Mouse (Mus musculus): ENCODE measurements around the gene Spp2. TPM values are rescaled to one million over a fixed set of nuclear protein-coding genes. Genes with fewer than 3 reads are reported as not detected.

Spp2 gene
- polyA plus RNA-seq, 1 experiment from 2014 or later = 0.09 TPM

DNA sequence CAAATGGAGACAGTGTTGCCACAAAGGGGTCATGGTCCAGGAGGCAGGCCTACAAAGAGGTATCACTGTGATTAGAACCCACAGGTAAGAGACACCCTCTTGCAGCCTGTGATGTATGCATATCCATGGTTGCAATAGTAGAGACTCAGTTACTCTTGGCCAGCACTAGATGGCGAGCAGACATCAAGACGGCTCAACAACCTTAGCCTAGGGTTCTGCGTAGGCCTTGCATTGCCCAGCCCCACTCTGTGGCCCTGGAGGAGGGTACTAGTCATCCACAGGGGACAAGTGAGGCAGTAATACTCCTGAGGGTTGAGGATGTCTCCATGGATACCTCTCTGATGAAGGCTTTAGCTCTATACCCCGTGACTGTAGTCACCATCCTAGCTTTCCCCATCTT lies 59.0 kb downstream of the Spp2 start:
- peak; percentile 77 for TF ChIP-seq CTCF (IDR thresholded peaks at IDR 0.05)
- ATAC-seq = peak; percentile 44
- CTCF ChIA-PET = interaction anchor here (1.0 to 3.6 kb wide), 6 partner anchors 9 to 277 kb away, joined by 3 to 13 read pairs (median 4); no protein-coding TSS in a partner anchor
- no peaks in the 10 kb centered on the region for H3K27me3 ChIP-seq
- POLR2A ChIA-PET = interaction anchor here (0.5 to 1.3 kb wide), 2 partner anchors 8 to 231 kb away, joined by 4 to 6 read pairs; no protein-coding TSS in a partner anchor
- no peak for DNase-seq (ENCODE audit: low read depth, low spot score)
- in situ Hi-C loops (cut with MboI; ENCODE audit: low pct_unique_long_range_greater_than_20kb) = loop anchor here (5.0 kb wide), 1 partner anchor 237 kb away; the partner anchor contains the start of gene Arl4c

GRCm38 (mm10) chr1:88466325-88467064 lies 59.7 kb downstream of the Spp2 start:
- ChIA-PET POLR2A (no interaction called here), CTCF (interaction anchor here (1.9 to 3.6 kb wide), 2 partner anchors 94 to 239 kb away, joined by 4 to 13 read pairs; no protein-coding TSS in a partner anchor)
- ATAC-seq = no peak
- TF ChIP-seq CTCF (IDR thresholded peaks at IDR 0.05) = no peak
- in situ Hi-C loops (cut with MboI; ENCODE audit: low pct_unique_long_range_greater_than_20kb) = loop anchor here (5.0 kb wide), 1 partner anchor 236 kb away; the partner anchor contains the start of gene Arl4c
- no peak for DNase-seq (ENCODE audit: low read depth, low spot score)
- H3K27me3 ChIP-seq = no peaks in the 10 kb centered on the region

- DNase-seq (ENCODE audit: low read depth, low spot score) (no peak), ATAC-seq (no peak)
- no peak for TF ChIP-seq CTCF (IDR thresholded peaks at IDR 0.05)
- POLR2A ChIA-PET = no interaction called here
- in situ Hi-C loops (cut with MboI; ENCODE audit: low pct_unique_long_range_greater_than_20kb) = loop anchor here (5.0 kb wide), 1 partner anchor 234 kb away; the partner anchor contains the start of gene Arl4c
- CTCF ChIA-PET = interaction anchor here (1.3 kb wide), 1 partner anchor 94 kb away, joined by 3 read pairs; no protein-coding TSS in a partner anchor
- H3K27me3 ChIP-seq = no peaks in the 10 kb centered on the region
These were observed 61.1 kb downstream of the Spp2 start for GRCm38 (mm10) chr1:88467866-88468265.

GRCm38 (mm10) chr1:88468335-88468734 lies 61.6 kb downstream of the Spp2 start:
- in situ Hi-C loops (cut with MboI; ENCODE audit: low pct_unique_long_range_greater_than_20kb) = loop anchor here (5.0 kb wide), 1 partner anchor 234 kb away; the partner anchor contains the start of gene Arl4c
- ChIA-PET CTCF (interaction anchor here (1.2 to 1.3 kb wide), 3 partner anchors 12 to 213 kb away, joined by 3 read pairs; no protein-coding TSS in a partner anchor), POLR2A (interaction anchor here (1.1 kb wide), 1 partner anchor 234 kb away, joined by 3 read pairs; the partner anchor contains the start of gene Arl4c)
- no peak for ATAC-seq
- DNase-seq (ENCODE audit: low read depth, low spot score) = no peak
- no peaks in the 10 kb centered on the region for H3K27me3 ChIP-seq
- no peak for TF ChIP-seq CTCF (IDR thresholded peaks at IDR 0.05)

- POLR2A ChIA-PET = interaction anchor here (1.0 to 1.1 kb wide), 2 partner anchors 97 to 232 kb away, joined by 3 to 4 read pairs; partner anchors contain the start of gene Arl4c
- in situ Hi-C loops (cut with MboI; ENCODE audit: low pct_unique_long_range_greater_than_20kb) = loop anchor here (5.0 kb wide), 1 partner anchor 233 kb away; the partner anchor contains the start of gene Arl4c
- H3K27me3 ChIP-seq = no peaks in the 10 kb centered on the region
- DNase-seq (ENCODE audit: low read depth, low spot score) (no peak), ATAC-seq (no peak)
- no peak for TF ChIP-seq CTCF (IDR thresholded peaks at IDR 0.05)
- CTCF ChIA-PET = interaction anchor here (1.2 to 1.3 kb wide), 2 partner anchors 13 to 212 kb away, joined by 3 read pairs; no protein-coding TSS in a partner anchor
These were observed 63.0 kb downstream of the Spp2 start for GRCm38 (mm10) chr1:88469746-88470145.

DNA sequence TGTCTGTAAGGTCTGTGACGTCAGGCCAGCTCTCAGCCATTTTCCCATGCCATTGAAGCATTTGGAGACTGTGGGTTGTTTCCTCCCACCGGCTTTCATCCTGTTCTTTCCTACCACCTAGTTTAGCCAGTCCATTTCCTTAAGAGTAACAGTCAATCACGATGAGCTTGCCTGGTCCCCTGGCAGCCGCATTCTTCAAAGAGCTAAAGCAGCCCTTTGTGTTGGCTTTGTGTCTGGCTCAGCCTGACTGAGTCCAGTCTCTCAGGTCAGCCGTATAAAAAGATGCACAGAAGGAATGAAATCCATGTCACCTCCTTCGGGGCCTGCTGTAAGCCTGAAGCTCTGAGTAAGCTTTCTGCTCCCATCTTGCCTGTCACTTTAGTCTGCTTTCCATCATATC lies 65.5 kb downstream of the Spp2 start:
- DNase-seq (ENCODE audit: low read depth, low spot score) (no peak), ATAC-seq (no peak)
- POLR2A ChIA-PET = interaction anchor here (0.5 kb wide), 1 partner anchor 223 kb away, joined by 6 read pairs; no protein-coding TSS in a partner anchor
- CTCF ChIA-PET = interaction anchor here (1.4 to 3.4 kb wide), 4 partner anchors 16 to 279 kb away, joined by 4 to 18 read pairs (median 4); no protein-coding TSS in a partner anchor
- in situ Hi-C loops (cut with MboI; ENCODE audit: low pct_unique_long_range_greater_than_20kb) = no loop called here
- TF ChIP-seq CTCF (IDR thresholded peaks at IDR 0.05) = no peak
- no peaks in the 10 kb centered on the region for H3K27me3 ChIP-seq

DNA sequence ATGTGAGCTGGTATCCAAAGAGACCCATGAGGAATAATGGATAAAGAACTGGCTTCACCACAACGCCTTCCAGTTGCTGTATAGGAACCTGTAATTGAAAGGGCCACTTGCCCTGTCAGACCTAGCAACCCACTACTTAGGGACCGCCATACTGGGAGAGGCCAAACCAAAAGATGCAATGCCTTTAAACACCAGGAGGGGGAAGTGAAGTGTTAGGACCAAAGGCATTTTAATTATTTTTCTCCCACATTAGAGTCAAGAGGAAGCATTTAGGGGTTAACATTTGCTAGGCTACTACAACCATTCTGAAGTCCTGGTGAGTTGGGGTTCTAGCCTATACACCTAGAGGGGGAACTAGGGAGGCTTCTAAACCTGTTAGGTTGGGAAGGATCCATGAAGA lies 67.1 kb downstream of the Spp2 start:
- CTCF ChIA-PET = interaction anchor here (0.8 to 3.4 kb wide), 8 partner anchors 10 to 278 kb away, joined by 3 to 18 read pairs (median 4); no protein-coding TSS in a partner anchor
- TF ChIP-seq CTCF (IDR thresholded peaks at IDR 0.05) = peak; percentile 62
- H3K27me3 ChIP-seq = no peaks in the 10 kb centered on the region
- in situ Hi-C loops (cut with MboI; ENCODE audit: low pct_unique_long_range_greater_than_20kb) = no loop called here
- POLR2A ChIA-PET = interaction anchor here (1.0 to 3.6 kb wide), 4 partner anchors 9 to 228 kb away, joined by 4 to 23 read pairs (median 4); partner anchors contain the start of gene Arl4c
- no peak for DNase-seq (ENCODE audit: low read depth, low spot score)
- no peak for ATAC-seq

GRCm38 (mm10) chr1:88474598-88474997 lies 67.8 kb downstream of the Spp2 start:
- DNase-seq (ENCODE audit: low read depth, low spot score) (peak; percentile 99), ATAC-seq (peak; percentile 82)
- no peaks in the 10 kb centered on the region for H3K27me3 ChIP-seq
- ChIA-PET POLR2A (interaction anchor here (0.6 to 3.6 kb wide), 7 partner anchors 9 to 227 kb away, joined by 3 to 23 read pairs (median 4); partner anchors contain the start of gene Arl4c), CTCF (interaction anchor here (0.7 to 3.4 kb wide), 12 partner anchors 10 to 234 kb away, joined by 3 to 18 read pairs (median 4); no protein-coding TSS in a partner anchor)
- in situ Hi-C loops (cut with MboI; ENCODE audit: low pct_unique_long_range_greater_than_20kb) = no loop called here
- no peak for TF ChIP-seq CTCF (IDR thresholded peaks at IDR 0.05)

DNA sequence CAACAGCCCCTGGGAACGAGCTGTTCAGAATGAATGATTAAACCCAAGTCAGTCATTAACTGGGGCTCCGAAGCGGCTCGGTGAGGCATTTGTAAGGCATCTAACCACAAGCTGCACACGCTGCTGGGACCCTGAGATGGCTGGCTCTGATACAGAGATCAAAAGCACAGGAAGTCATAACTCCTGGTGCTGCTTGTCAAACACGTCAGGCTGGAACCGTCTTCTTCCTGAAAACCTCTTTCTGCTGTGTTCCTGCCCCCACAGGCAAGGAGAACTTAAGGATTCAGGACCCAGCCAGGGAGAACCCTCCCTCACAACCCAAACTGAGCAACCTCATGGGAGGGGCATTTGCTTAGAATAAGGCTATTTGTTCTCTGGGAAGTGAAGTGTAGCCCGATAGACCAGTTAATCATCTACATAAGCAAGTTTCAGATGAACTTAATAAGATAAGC lies 68.8 kb downstream of the Spp2 start:
- DNase-seq (ENCODE audit: low read depth, low spot score) = peak; percentile 95
- ChIA-PET CTCF (interaction anchor here (0.7 to 2.2 kb wide), 12 partner anchors 10 to 233 kb away, joined by 3 to 6 read pairs (median 4); no protein-coding TSS in a partner anchor), POLR2A (interaction anchor here (0.9 to 3.6 kb wide), 6 partner anchors 38 to 226 kb away, joined by 3 to 23 read pairs (median 3); partner anchors contain the start of gene Arl4c)
- ATAC-seq = peak; percentile 69
- no peaks in the 10 kb centered on the region for H3K27me3 ChIP-seq
- in situ Hi-C loops (cut with MboI; ENCODE audit: low pct_unique_long_range_greater_than_20kb) = loop anchor here (5.0 kb wide), 1 partner anchor 82 kb away; no protein-coding TSS in a partner anchor
- no peak for TF ChIP-seq CTCF (IDR thresholded peaks at IDR 0.05)

Other genes with a start within 250 kb of the Spp2 start
- not detected for gene Ugt1a5, start 240.9 kb upstream of the Spp2 start, polyA plus RNA-seq (2021)
- 5.6 TPM for gene Ugt1a2, start 206.4 kb upstream of the Spp2 start, polyA plus RNA-seq (2021)
- not detected for gene Dnajb3, start 201.2 kb upstream of the Spp2 start, polyA plus RNA-seq (2021)
- 0.98 TPM for gene Ugt1a1, start 195.0 kb upstream of the Spp2 start, polyA plus RNA-seq (2021)
- 2.3 TPM for gene Mroh2a, start 180.0 kb upstream of the Spp2 start, polyA plus RNA-seq (2021)
- gene Hjurp, start 129.3 kb upstream of the Spp2 start, polyA plus RNA-seq (2021) = 56.0 TPM
- gene Trpm8, start 129.3 kb upstream of the Spp2 start, polyA plus RNA-seq (2021) = 0.01 TPM
- gene Glrp1, start 103.1 kb downstream of the Spp2 start, polyA plus RNA-seq (2021) = not detected